Mouse (Mus musculus): ENCODE data around the gene Pef1. TPM values are rescaled to one million over a fixed set of nuclear protein-coding genes. Genes with fewer than 3 reads are reported as not detected.
A peak's percentile ranks its signal among the peaks of the same experiment; 100 is the strongest.

Pef1 gene
- total RNA-seq, 1 experiment from 2014 or later = 15.4 TPM

DNA sequence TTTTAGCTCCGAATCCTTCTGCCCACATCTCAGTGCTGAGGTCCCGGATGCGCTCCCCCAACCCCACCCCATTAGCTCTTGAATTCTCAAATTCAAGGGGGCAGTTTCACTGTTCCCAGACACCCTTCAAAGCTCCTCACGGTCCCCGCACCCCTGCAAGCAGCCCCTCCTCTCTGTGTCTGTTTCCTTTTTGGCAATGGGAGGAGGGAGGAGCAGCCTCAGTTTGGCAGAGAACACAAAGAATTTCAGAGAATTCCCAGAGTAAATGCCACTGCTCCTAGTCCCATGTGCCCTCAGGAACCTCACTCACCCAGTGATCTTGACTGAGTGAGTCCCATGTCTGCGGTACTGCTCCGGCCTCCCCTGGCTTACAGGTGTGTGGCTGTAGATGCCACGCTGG is 64.2 kb downstream of the Pef1 start:
- no peak for ATAC-seq (replicated peaks in 1 of 2; ENCODE audit: insufficient read depth in 1 of 2, low FRiP score in 2 of 2, low TSS enrichment in 1 of 2, low read depth in 1 of 2, poor library complexity in 2 of 2, severe bottlenecking in 2 of 2)

DNA sequence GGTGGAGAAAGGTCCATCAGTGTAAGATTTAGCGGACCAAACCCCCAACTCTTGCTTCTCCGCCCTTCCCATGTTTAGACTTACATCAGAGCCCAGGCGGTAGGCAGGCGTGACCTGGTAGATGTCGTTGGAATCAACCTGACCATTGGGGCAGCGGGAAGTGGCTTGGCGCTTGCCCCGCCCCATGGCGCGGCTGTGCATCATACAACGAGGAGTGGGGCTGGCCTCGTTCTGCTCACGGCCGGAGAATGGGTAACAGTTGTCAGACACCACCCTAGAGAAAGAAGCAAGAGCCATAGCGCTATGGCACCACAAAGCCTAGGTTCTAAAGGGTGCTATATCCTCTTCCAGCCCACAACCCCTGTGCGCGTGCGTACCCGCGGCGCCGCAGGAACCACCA is 65.0 kb downstream of the Pef1 start:
- no peak for ATAC-seq (replicated peaks in 1 of 2; ENCODE audit: insufficient read depth in 1 of 2, low FRiP score in 2 of 2, low TSS enrichment in 1 of 2, low read depth in 1 of 2, poor library complexity in 2 of 2, severe bottlenecking in 2 of 2)

DNA sequence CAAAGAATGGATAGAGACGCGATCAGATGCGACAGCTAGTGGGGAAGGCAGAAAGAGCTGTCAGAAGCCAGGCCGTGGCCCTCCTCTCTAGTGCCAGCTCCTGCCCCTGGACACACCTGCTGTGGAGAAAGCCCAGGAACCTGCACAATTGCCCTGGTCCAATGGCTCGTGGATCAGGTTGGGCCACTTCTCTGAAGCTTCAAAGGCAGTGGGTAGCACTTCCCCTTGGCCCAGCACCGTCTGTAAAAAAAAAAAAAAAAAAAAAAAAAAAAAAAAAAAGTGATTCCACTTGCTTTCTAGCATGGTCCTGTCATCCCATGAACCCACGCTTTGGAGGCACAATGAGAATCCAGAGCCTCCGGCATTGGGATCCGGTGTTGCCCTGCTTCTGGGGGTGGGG is 65.5 kb downstream of the Pef1 start:
- peak; percentile 18 to 28; a peak in 1 of 4 replicates for ATAC-seq (replicated peaks in 1 of 2; ENCODE audit: insufficient read depth in 1 of 2, low FRiP score in 2 of 2, low TSS enrichment in 1 of 2, low read depth in 1 of 2, poor library complexity in 2 of 2, severe bottlenecking in 2 of 2)

DNA sequence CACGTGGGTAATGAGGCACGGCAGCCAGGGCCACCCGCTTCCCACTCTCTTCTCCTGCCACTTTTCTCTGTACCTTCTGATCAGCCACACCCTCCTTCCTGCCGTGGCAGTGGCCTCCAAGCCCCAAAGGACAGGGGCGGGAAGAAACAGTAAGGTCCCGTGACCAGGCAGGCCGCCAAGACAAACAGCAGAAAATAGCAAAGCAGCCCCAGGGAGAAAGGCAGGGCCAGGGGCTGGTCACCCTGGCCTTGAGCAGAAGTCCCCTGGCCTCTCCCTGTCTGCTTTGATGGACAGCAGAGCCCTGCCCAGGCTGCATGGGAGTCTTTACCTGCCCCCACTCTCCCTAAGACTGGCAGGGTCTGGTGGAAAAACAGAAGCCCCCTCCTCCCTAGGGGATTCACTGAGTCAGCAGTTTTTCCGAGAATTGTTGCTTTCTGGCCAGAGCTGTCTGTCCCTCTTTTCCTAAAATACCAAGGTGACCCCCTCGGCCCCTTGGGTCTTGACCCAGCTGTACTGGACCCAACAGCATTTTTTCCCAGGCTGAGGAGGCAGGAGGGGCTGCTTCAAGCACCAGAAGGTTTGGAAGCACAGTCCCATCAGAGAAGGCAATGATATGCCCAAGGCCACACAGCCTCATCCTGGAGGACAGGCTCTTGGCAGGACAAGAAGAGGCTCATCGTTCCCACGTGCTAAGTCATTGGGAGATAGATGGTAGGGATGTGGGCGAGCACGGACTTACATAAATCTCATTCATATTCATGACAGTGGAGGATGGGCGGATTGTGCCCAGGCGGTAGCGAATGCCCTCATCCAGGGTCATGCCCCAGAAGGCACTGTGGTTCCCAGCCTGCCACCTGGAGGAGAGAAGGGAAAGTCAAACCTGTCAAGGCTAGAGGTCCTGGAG is 66.2 kb downstream of the Pef1 start:
- peak; percentile 64 to 68 for ATAC-seq (replicated peaks in 1 of 2; ENCODE audit: insufficient read depth in 1 of 2, low FRiP score in 2 of 2, low TSS enrichment in 1 of 2, low read depth in 1 of 2, poor library complexity in 2 of 2, severe bottlenecking in 2 of 2)

DNA sequence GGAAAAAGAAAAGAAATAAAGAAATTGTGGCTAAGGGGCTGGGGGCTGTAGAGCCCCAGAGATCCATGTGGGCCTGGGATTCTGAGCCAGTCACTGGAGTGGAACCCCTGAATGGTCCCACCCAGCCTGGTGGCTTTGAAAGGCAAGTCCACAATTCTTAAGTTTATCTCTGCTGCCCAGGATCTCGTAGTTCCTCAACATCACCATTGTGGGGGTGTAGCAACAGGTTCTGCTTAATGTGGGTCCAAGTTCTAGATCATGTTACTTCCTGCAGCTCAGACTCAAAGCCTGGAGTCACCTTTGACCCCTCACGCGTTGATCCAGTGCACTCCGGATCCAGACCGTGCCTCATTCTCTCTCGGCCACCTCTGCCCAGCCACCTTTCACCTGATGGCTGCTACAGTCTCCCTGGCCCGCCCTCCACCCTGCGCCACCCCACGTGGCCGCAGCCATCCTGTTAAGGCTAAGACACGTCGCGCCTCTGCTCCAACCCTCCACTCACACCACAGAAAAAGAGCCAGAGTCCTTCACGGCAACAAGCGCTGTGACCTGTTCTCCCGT is 67.1 kb downstream of the Pef1 start:
- ATAC-seq (replicated peaks in 1 of 2; ENCODE audit: insufficient read depth in 1 of 2, low FRiP score in 2 of 2, low TSS enrichment in 1 of 2, low read depth in 1 of 2, poor library complexity in 2 of 2, severe bottlenecking in 2 of 2) = no peak

DNA sequence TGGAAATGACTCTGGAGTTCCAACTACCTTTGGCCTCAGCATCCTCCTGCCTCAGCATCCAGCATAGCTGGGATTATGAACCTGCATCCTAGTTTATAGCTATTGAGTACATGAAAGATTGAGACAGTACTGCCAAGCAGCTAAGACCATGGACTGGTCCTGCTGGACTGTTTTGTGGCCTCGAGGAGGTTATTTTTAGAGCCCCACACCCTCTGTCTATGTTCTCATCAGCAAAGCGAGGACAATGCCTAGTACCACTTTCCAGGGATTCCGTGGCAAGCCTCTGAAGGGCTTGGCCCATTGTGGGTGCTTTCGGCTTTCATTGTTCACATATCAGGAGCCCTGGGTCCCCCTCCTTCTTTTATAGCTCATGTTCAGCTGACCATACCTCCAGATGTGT is 68.0 kb downstream of the Pef1 start:
- ATAC-seq (replicated peaks in 1 of 2; ENCODE audit: insufficient read depth in 1 of 2, low FRiP score in 2 of 2, low TSS enrichment in 1 of 2, low read depth in 1 of 2, poor library complexity in 2 of 2, severe bottlenecking in 2 of 2) = no peak

DNA sequence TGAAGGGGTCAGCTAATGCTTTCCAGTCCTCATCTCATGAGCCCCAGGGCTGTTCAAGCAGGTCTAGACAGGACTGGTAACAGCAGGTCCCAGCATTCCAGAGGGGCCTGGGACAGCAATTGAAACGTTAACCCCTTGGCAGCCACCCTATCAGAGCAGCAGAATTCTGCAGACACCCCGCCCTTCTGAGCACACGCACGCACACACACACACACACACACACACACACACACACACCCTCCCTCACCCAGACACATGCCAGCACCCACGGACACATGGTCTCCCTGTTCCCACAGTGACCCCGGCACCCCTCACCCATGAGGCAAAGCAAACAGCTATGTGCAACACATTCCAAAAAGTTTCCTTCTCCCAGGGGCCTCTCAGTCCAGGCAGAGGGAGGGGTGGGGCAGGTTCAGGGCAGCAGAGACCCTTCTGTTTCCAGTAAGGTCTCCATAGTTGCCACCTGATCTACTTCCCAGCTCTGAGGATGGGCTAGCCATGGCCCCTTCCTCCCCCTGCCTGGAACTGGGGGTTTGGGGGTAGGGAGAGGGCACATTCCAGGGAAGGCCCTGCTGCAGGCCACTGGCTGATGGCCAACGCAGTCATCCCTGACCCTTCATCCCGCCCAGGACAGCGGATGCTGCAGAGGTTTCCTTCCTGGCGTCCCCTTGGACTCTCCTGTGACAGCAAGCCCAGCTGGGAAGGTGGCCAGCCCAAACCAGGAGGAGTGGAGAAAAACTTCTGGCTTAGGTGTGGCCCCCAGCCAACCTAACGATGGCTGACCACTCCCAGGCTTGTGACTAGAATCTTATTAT is 69.8 kb downstream of the Pef1 start:
- no peak for ATAC-seq (replicated peaks in 1 of 2; ENCODE audit: insufficient read depth in 1 of 2, low FRiP score in 2 of 2, low TSS enrichment in 1 of 2, low read depth in 1 of 2, poor library complexity in 2 of 2, severe bottlenecking in 2 of 2)

DNA sequence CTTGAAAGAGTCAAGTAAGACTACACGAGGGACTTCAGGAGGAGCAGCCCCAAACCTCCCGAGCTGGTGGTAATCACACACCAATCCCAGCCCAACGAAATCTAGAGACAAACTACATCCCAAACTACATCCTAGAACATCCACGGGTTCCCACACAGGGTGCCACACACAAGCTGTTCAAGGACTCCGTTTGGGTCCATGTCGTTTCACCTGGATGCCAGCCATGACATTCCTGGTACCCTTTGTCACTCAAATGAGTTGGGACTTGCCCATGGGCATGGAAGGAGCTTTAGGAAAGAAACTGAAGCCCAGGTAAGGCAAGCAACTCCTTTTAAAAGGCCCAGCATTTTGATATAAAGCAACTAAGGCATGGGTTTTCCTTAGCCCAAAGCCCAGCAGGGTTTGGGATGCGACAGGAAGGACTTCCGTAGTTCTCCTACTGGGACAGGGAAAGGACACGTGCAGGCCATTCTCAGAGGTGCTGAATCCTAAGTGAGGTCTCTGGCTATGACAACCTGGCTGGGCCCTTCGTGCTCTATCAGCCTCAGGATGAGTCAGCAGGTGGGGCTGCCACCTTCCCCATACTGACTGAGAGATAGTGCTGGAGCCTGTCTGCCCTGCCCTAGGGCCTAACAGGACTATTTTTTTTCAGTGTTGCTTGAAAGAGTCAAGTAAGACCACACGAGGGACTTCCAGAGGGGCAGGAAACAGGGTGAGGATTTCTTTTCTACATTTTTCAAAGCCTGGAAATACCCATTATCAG is 70.9 kb downstream of the Pef1 start:
- ATAC-seq (replicated peaks in 1 of 2; ENCODE audit: insufficient read depth in 1 of 2, low FRiP score in 2 of 2, low TSS enrichment in 1 of 2, low read depth in 1 of 2, poor library complexity in 2 of 2, severe bottlenecking in 2 of 2) = 0 out of 4 replicates have a peak, but pooled peaks of 1 of the 2 experiments have one; percentile 19

DNA sequence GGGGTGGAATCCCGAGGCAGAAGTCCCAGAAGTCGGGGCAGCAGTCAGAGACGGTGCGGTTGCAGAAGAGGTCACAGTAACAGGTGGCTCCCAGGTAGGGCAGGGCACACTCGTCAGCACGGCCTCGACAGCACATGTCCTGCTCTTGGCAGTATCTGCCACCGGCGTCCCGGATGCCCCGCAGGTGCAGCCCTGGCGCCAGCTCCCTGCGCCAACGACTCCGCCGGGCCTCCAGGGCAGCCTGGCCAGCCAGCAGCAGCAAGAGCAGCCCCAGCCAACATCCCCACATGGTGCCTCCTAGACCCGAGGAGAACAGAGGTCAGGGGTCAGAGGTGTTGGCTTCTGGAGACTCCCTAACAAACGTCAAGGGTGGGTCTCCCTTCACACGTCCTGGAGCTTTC is 71.6 kb downstream of the Pef1 start:
- ATAC-seq (replicated peaks in 1 of 2; ENCODE audit: insufficient read depth in 1 of 2, low FRiP score in 2 of 2, low TSS enrichment in 1 of 2, low read depth in 1 of 2, poor library complexity in 2 of 2, severe bottlenecking in 2 of 2) = no peak

DNA sequence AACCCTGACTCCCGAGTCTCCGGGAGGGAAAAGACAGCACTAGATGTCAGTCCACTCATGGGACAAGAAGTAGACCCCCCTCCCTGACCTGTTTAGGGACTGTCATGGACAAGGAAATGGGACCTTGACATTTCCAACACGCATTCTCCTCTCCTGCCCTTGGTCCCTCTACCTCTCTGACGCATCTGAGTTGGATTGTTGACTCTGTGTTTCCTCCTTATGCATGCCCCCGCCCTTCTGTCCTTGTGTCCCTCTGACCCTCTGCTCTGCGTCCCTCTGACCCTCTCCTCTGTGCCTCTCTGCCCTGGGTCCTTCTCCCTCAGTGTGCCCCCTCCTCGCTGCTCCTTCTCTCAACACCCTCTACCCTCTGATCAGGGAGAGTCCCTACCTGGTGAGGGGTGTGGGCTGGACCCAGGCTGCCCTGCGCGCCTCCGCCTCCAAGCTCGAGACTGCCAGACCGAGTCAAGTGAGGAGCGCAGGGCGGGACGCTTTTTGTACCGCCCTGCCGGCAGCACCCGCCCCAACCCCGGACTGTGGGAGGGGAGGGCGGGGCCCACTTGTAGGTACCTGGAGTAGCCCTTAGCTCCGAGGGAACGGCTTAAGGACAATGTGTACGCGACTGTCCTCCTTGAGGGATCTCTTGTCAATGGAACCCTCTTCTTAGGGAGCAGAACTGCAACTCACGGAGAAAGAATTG is 72.1 kb downstream of the Pef1 start:
- ATAC-seq (replicated peaks in 1 of 2; ENCODE audit: insufficient read depth in 1 of 2, low FRiP score in 2 of 2, low TSS enrichment in 1 of 2, low read depth in 1 of 2, poor library complexity in 2 of 2, severe bottlenecking in 2 of 2) = peak; percentile 68 to 73

DNA sequence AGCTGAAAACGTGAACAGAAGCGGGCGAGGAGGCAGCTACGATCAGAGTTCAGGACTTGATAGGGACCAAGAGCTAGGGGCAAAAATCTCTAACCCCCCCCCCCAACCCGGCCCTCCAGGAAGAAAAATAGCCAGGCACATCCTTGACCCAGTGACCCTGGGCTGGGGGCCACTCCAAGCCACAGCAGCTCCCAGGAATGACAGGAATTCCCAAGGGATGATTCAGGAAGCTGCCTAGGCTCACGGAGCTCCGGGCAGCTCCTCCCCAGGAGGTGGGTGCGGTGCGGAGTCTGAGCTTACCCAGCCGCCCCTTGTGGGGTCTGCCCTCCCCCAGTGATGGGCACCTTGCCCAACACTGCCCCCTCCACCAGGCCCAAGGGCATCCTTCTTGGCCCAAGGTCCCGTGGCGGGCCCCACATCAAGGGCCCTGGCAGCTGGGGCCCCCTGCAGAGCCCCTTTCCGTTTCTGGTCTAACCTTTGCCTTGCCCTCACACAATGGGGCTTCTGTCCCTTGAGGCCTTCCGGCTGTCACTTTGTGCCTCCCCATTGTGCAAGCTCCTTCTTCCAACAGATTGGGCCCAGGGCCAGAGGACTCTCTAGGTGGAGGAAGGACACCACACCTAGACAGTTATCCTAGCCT is 72.8 kb downstream of the Pef1 start, which contains the start of gene Tinagl1:
TSS of gene Tinagl1 (minus strand) at position 51 of the 640 bp plus-strand sequence.
- peak; percentile 2 to 38; a peak in 2 of 4 replicates for ATAC-seq (replicated peaks in 1 of 2; ENCODE audit: insufficient read depth in 1 of 2, low FRiP score in 2 of 2, low TSS enrichment in 1 of 2, low read depth in 1 of 2, poor library complexity in 2 of 2, severe bottlenecking in 2 of 2)

DNA sequence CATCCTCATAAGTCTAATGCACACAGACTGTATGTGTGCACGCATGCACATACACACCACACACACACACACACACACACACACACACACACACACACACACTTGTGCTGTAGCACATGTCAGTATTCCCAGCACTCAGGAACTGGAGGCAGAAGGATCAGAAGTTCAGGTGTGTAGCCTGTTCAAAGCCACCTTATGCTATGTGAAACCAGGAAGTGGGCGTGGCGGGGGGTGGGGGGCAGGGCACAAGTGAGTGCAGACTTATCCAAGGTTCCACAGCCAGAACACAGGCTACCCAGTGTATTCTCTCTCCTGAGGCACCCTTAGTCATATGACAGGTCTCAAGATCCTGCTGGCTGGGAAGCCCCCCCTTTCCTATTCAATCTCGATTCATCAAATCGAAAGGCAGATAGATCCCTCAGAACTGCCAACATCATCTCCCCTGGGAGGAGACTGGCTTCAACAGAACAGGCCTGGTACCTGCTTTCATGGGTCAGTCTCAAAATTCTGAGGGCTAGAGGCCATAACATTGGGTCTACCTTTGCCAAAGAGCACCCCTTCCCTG is 73.9 kb downstream of the Pef1 start:
- no peak for ATAC-seq (replicated peaks in 1 of 2; ENCODE audit: insufficient read depth in 1 of 2, low FRiP score in 2 of 2, low TSS enrichment in 1 of 2, low read depth in 1 of 2, poor library complexity in 2 of 2, severe bottlenecking in 2 of 2)

DNA sequence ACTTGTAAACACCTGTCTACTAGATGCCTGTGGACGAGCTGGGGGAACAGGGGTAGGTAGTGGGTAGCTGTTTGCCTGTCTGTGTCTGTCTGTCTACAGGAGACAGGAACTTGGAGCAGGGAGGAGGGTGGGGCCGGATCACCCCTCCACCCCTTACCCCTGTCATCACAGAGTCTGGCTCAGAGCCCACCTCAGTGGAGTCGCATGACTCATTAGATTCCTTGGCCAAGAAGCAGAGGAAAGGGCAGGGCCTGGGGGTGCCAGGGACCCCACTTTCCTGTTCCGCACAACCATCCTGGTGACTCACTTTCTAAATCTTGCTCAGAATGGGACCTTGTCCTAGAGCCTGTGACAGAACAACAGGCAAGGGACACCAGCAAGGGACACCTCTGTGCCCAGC is 74.7 kb downstream of the Pef1 start:
- ATAC-seq (replicated peaks in 1 of 2; ENCODE audit: insufficient read depth in 1 of 2, low FRiP score in 2 of 2, low TSS enrichment in 1 of 2, low read depth in 1 of 2, poor library complexity in 2 of 2, severe bottlenecking in 2 of 2) = peak; percentile 23 to 39; a peak in 1 of 4 replicates

DNA sequence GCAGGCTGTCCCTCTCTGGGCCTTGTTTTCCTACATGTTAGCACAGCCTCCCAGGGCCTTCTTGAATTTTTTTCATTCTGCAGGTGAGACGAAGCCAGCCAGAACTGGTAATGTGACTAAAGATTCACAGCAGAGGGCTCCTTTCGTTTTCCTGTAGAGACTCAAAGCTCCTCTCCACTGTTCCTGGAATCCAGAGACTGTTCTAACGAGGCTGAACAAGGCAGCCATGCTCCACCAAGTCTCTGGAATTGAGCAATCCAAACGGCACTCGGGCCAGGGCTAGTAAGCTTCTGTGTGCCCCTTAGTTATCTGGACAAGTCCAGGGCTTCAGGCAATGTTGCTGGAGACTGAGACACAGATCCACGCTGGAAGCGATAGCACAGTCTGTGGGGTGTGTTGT is 75.2 kb downstream of the Pef1 start:
- ATAC-seq (replicated peaks in 1 of 2; ENCODE audit: insufficient read depth in 1 of 2, low FRiP score in 2 of 2, low TSS enrichment in 1 of 2, low read depth in 1 of 2, poor library complexity in 2 of 2, severe bottlenecking in 2 of 2) = no peak

All from hematopoietic stem cell, adult 5-6 weeks (primary cell).